Mouse (Mus musculus) megakaryocyte, embryonic 14.5 days (primary cell): Measurements from ENCODE around the gene Gm17490.

Source experiments
- FLI1 ChIP-seq: IDR thresholded peaks from 2 replicates; pipeline ENCODE4 v1.6.1; 2012; ENCODE audit warnings: low read length, inconsistent platforms, mixed read lengths
- GATA1 ChIP-seq: IDR thresholded peaks from 3 replicates; pipeline ENCODE4 v1.6.1; 2012; ENCODE audit warnings: mixed read lengths, low read length, inconsistent platforms, borderline replicate concordance

DNA sequence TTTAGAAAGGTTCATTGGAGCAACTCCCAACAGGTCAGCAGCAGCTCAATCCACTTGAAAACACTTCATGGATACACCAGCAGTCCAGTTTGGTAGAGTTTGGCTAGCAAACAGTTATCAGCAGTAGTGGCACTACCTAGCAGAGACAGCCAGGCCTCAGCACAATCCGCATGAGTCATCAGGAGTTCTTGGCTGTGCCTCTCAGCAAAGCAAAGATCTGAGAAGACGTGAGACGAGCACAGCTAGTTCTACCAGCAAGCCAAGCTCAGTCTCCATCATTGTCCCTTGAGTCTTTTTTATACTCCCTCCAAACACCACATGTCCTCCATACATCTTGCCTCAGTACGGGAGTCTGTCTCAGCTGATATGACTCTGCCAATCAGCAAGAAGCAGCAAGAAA lies 46.7 kb downstream of the Gm17490 start:
- TF ChIP-seq GATA1 (no peak), FLI1 (no peak)
